Mouse (Mus musculus) liver, embryonic 14.5 days (tissue): ENCODE data around the gene Mybpc3. TPM values are rescaled to one million over a fixed set of nuclear protein-coding genes. Genes with fewer than 3 reads are reported as not detected.

Experiments used
- ATAC-seq: fragments of 200-750 bp; cut with Nextera tagmentation; 2 replicates; pipeline ENCODE4 v1.8.0; 2017; ENCODE audit warnings: moderate number of reproducible peaks, mild to moderate bottlenecking, moderate library complexity; ENCODE audit not compliant: insufficient read depth
- DNase-seq, 3 experiments: peaks; one replicate each; pipeline ENCODE4 v3.0.0-alpha.2; 2012 to 2013; ENCODE audit warnings: low read depth in 3 of 3, low spot score in 3 of 3
- H3K27ac ChIP-seq: fragments of 300-500 bp; sonication (generic); 2 replicates; pipeline ENCODE4 v1.5.1; 2014; ENCODE audit warnings: moderate library complexity, mild to moderate bottlenecking, control low read depth, inconsistent platforms
- H3K27me3 ChIP-seq: fragments of 300-500 bp; sonication (generic); 2 replicates; pipeline ENCODE4 v1.6.1; 2014; ENCODE audit warnings: mild to moderate bottlenecking, low read length, moderate library complexity; ENCODE audit not compliant: control insufficient read depth, insufficient read depth
- H3K36me3 ChIP-seq: fragments of 300-500 bp; sonication (generic); replicated peaks from 2 replicates; pipeline ENCODE4 v1.6.1; 2014; ENCODE audit warnings: low read depth; ENCODE audit not compliant: control insufficient read depth, insufficient read depth
- H3K4me1 ChIP-seq, 2 experiments: fragments of 200-500 bp in 1 of 2; fragments of 300-500 bp in 1 of 2; sonication (generic) in 1 of 2; replicated peaks; 2 replicates each; pipeline ENCODE4 v1.6.1; 2012 to 2014; ENCODE audit warnings: antibody characterized with exemption in 1 of 2, inconsistent platforms in 1 of 2, low read length in 1 of 2; ENCODE audit not compliant: control insufficient read depth in 2 of 2, insufficient read depth in 2 of 2
- H3K4me2 ChIP-seq: fragments of 300-500 bp; sonication (generic); 2 replicates; pipeline ENCODE4 v1.6.1; 2014; ENCODE audit warnings: low read depth, mild to moderate bottlenecking, control low read depth, moderate library complexity
- H3K4me3 ChIP-seq, 2 experiments: fragments of 200-500 bp in 1 of 2; fragments of 300-500 bp in 1 of 2; sonication (generic) in 1 of 2; 2 replicates each; pipeline ENCODE4 v1.5.1; 2012 to 2014; ENCODE audit warnings: low read depth in 2 of 2, low read length in 2 of 2, mild to moderate bottlenecking in 2 of 2, control low read depth in 1 of 2, inconsistent platforms in 1 of 2, moderate library complexity in 1 of 2; ENCODE audit not compliant: insufficient read depth in 1 of 2
- H3K9ac ChIP-seq: fragments of 300-500 bp; sonication (generic); replicated peaks from 2 replicates; pipeline ENCODE4 v1.6.1; 2014; ENCODE audit warnings: mild to moderate bottlenecking, control low read depth, moderate library complexity
- H3K9me3 ChIP-seq: fragments of 300-500 bp; sonication (generic); 2 replicates; pipeline ENCODE4 v1.6.1; 2016; ENCODE audit warnings: low read length, mixed read lengths; ENCODE audit not compliant: control insufficient read depth
- CTCF ChIP-seq: IDR thresholded peaks from 2 replicates; pipeline ENCODE4 v1.5.1; 2016; ENCODE audit warnings: antibody characterized with exemption, low read depth, control low read depth
- EP300 ChIP-seq: IDR thresholded peaks from 2 replicates; pipeline ENCODE4 v1.6.1; 2016; ENCODE audit warnings: antibody characterized with exemption, low read depth
- WGBS: fragments of 180-500 bp; shearing (Covaris S2); extraction: QIAGEN DNeasy Blood & Tissue Kit; methylation state at CpG from one replicate; pipeline ENCODE4 v1.1.7; 2014; ENCODE audit not compliant: insufficient replicate concordance; 5-methylcytosine and 5-hydroxymethylcytosine counted together
- polyA plus RNA-seq, 2 experiments: library from polyadenylated mRNA; depleted of rRNA in 1 of 2; stranded (reverse) in 1 of 2; unstranded in 1 of 2; fragments of >200 nt; fragmentation: Nextera tagmentation in 1 of 2; extraction: Ambion mirVana in 1 of 2; gene quantifications; 2 replicates each; pipeline versions ENCODE4 v1.2.1 to v1.2.3; 2012 to 2014

The Mybpc3 gene
- polyA plus RNA-seq, 2 experiments = 0.04 TPM; not detected in 1

DNA sequence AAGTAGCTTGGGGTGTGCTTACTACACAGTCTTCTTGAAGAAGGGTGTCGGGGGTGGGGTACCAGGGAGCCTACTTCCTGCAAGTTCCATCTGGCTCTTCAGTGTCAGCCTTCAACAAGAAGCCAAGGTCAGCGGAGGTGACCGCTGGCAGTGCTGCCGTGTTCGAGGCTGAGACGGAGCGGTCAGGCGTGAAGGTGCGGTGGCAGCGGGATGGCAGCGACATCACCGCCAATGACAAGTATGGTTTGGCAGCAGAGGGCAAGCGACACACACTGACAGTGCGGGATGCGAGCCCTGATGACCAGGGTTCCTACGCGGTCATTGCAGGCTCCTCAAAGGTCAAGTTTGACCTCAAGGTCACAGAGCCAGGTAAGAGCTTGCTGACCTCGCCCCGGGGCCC lies 1.1 kb downstream of the Mybpc3 start:
- no peaks in the 10 kb centered on the region for H3K9me3 ChIP-seq
- peaks cover under 1 to 6% of the 10 kb centered on the region in 2 experiments; a peak in 3 of 4 replicates for H3K4me1 ChIP-seq
- H3K4me2 ChIP-seq = no peak overlapping the region
- no peak overlapping the region for H3K9ac ChIP-seq
- WGBS = 83% methylated on average over 19 of the region's 19 CpGs
- ATAC-seq = no peak
- H3K27me3 ChIP-seq = no peaks in the 10 kb centered on the region
- TF ChIP-seq CTCF (no peak), EP300 (no peak)
- no peak for DNase-seq
- H3K36me3 ChIP-seq = no peaks in the 10 kb centered on the region
- no peak overlapping the region for H3K27ac ChIP-seq
- H3K4me3 ChIP-seq = no peak overlapping the region

DNA sequence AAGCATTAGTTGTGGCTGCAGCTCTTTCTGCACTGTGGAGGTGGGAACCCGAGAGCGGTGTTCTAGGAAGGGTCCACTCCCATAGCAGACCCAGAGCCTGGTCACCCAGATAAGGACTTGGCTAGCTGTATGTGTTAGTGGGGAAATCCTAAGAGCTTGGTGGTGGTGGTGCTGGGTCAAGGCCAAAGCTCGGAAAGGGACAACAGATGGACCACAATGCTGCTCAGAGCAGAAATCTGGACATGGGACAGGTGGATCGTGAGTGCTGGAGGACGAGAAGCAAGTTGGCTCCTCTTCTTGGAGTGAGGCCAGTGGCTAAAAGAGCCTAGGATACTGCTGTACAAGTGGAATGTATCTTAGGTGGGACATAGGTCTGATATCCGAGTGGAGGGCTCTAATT lies 1.6 kb downstream of the Mybpc3 start:
- H3K27me3 ChIP-seq = no peaks in the 10 kb centered on the region
- peaks cover 0 to under 1% of the 10 kb centered on the region in 2 experiments; a peak in 2 of 4 replicates for H3K4me1 ChIP-seq
- no peak overlapping the region for H3K4me2 ChIP-seq
- no peak overlapping the region for H3K9ac ChIP-seq
- H3K4me3 ChIP-seq = no peak overlapping the region
- TF ChIP-seq CTCF = no peak
- TF ChIP-seq EP300 = no peak
- no peaks in the 10 kb centered on the region for H3K9me3 ChIP-seq
- 63% methylated on average over 6 of the region's 6 CpGs for WGBS
- no peak for ATAC-seq
- DNase-seq = no peak
- H3K36me3 ChIP-seq = no peaks in the 10 kb centered on the region
- H3K27ac ChIP-seq = no peak overlapping the region

DNA sequence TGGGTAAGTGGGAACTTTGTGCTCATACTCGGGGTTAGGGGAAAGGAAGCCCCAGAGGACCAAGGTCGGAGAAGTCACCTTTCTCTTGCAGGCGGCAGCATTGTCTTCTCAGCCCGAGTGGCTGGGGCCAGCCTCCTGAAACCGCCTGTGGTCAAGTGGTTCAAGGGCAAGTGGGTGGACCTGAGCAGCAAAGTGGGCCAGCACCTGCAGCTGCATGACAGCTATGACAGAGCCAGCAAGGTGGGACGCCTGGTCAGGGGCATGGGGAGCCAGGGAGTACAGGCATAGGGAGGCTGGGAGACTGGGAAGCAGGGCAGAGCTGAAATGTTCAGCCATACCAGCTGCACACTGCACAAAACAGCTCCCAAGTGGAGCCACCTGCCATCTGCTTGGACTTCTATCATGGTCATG lies 2.3 kb downstream of the Mybpc3 start:
- WGBS = 43% methylated on average over 6 of the region's 6 CpGs
- Histone ChIP-seq H3K9me3 (no peaks in the 10 kb centered on the region), H3K4me2 (no peak overlapping the region), H3K4me3 (no peak overlapping the region), H3K27ac (no peak overlapping the region), H3K4me1 (no peaks in the 10 kb centered on the region), H3K9ac (no peak overlapping the region), H3K36me3 (no peaks in the 10 kb centered on the region), H3K27me3 (no peaks in the 10 kb centered on the region)
- TF ChIP-seq CTCF (no peak), EP300 (no peak)
- DNase-seq = no peak
- no peak for ATAC-seq

DNA sequence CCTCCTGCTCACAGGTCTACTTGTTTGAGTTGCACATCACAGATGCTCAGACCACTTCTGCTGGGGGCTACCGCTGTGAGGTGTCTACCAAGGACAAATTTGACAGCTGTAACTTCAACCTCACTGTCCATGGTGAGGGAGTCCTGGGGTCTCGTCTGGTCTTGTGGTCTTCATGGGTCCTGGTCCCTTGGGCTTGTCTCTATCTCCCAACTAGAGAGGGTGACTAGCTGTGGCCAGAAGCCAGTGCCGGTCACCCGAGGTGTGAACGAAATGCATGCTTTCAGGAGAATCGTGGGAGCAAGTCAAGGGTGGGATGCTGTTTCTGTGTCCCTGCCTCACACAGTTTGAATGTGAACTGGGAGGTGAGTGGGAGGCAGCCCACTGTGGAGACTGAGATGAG lies 3.1 kb downstream of the Mybpc3 start:
- WGBS = 60% methylated on average over 6 of the region's 6 CpGs
- Histone ChIP-seq H3K27me3 (no peaks in the 10 kb centered on the region), H3K4me3 (no peak overlapping the region), H3K9me3 (no peaks in the 10 kb centered on the region), H3K9ac (no peak overlapping the region), H3K36me3 (no peaks in the 10 kb centered on the region), H3K27ac (no peak overlapping the region), H3K4me2 (no peak overlapping the region), H3K4me1 (no peaks in the 10 kb centered on the region)
- TF ChIP-seq CTCF = no peak
- DNase-seq (no peak), ATAC-seq (no peak)

DNA sequence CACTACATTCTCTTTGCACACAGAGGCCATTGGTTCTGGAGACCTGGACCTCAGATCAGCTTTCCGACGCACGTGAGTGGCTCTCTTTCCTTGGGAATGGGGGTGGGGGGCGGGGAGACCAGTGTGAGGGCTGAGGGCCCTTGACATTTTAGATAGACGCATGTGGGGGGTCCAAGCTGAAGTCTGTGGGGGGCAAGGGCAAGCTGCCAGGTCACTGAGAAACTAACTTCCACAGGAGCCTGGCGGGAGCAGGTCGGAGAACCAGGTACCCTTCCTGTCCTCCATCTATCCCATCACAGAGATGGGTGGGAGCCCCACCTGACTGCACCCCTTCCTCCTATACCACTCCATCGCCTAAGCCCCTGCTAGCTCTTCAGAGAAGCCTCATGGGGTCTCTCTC lies 3.6 kb downstream of the Mybpc3 start:
- Histone ChIP-seq H3K27ac (no peak overlapping the region), H3K4me3 (no peak overlapping the region), H3K4me2 (no peak overlapping the region), H3K4me1 (no peaks in the 10 kb centered on the region), H3K27me3 (no peaks in the 10 kb centered on the region), H3K9ac (no peak overlapping the region), H3K9me3 (no peaks in the 10 kb centered on the region), H3K36me3 (no peaks in the 10 kb centered on the region)
- WGBS = 53% methylated on average over 8 of the region's 8 CpGs
- TF ChIP-seq EP300 = no peak
- no peak for TF ChIP-seq CTCF
- DNase-seq (no peak), ATAC-seq (no peak)

DNA sequence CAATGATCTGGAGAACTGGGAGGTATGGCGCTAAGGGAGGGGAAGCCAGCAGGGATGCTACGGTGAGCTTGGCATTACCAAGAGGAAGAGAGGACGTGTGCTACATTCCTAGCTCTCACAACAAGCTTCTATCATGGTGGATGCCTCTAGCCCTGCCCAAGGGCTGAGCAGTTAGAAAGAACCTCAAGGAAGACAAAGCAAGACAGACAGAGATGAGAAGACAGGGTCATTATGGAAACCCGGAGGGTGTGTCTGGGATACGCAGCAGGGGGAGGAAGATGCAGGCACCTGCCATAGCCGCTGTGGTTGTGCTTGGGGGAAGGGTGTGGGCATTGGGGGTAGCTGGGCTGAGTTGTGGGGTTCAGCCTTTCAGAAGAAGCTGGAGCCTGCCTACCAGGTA lies 5.6 kb downstream of the Mybpc3 start:
- ATAC-seq (no peak), DNase-seq (no peak)
- no peaks in the 10 kb centered on the region for H3K36me3 ChIP-seq
- H3K9ac ChIP-seq = no peak overlapping the region
- TF ChIP-seq CTCF (no peak), EP300 (no peak)
- WGBS = 66% methylated on average over 6 of the region's 6 CpGs
- no peaks in the 10 kb centered on the region for H3K27me3 ChIP-seq
- H3K27ac ChIP-seq = no peak overlapping the region
- H3K4me2 ChIP-seq = no peak overlapping the region
- no peak overlapping the region for H3K4me3 ChIP-seq
- H3K4me1 ChIP-seq = no peaks in the 10 kb centered on the region
- no peaks in the 10 kb centered on the region for H3K9me3 ChIP-seq
